Mouse (Mus musculus) megakaryocyte, embryonic 14.5 days (primary cell): ENCODE data around the gene Mfn1.

Experiments
- FLI1 ChIP-seq: IDR thresholded peaks from 2 replicates; pipeline ENCODE4 v1.6.1; 2012; ENCODE audit warnings: low read length, inconsistent platforms, mixed read lengths
- GATA1 ChIP-seq: IDR thresholded peaks from 3 replicates; pipeline ENCODE4 v1.6.1; 2012; ENCODE audit warnings: mixed read lengths, low read length, inconsistent platforms, borderline replicate concordance

GRCm38 (mm10) chr3:32583489-32583888 is 54.2 kb downstream of the Mfn1 start:
- TF ChIP-seq GATA1 (no peak), FLI1 (no peak)
